Mouse (Mus musculus): ENCODE data around the gene Adtrp.

GRCm38 (mm10) chr13:41767941-41768340, 79.5 kb downstream of the Adtrp start:
- no peak for TF ChIP-seq EP300 (IDR thresholded peaks at IDR 0.05; ENCODE audit: low read depth)
- TF ChIP-seq CTCF (IDR thresholded peaks at IDR 0.05; ENCODE audit: low read depth), result no peak

Data from liver, embryonic 14.5 days (tissue).